Mouse (Mus musculus) lung, embryonic 14.5 days (tissue): ENCODE results near the gene Ppp1r15b. TPM values are rescaled to one million over a fixed set of nuclear protein-coding genes. Genes with fewer than 3 reads are reported as not detected.

Experiments
- ATAC-seq: fragments of 200-750 bp; cut with Nextera tagmentation; 2 replicates; pipeline ENCODE4 v1.8.0; 2017; ENCODE audit warnings: mild to moderate bottlenecking, moderate TSS enrichment, moderate library complexity; ENCODE audit not compliant: insufficient read depth
- DNase-seq: peaks from one replicate; pipeline ENCODE4 v3.0.0-alpha.2; 2015
- H3K27ac ChIP-seq: fragments of 300-500 bp; sonication (generic); 2 replicates; pipeline ENCODE4 v1.5.1; 2014; ENCODE audit warnings: low read depth, mild to moderate bottlenecking, moderate library complexity
- H3K27me3 ChIP-seq: fragments of 300-500 bp; sonication (generic); 2 replicates; pipeline ENCODE4 v1.6.1; 2014; ENCODE audit warnings: low read length, control low read depth; ENCODE audit not compliant: insufficient read depth
- H3K36me3 ChIP-seq: fragments of 300-500 bp; sonication (generic); 2 replicates; pipeline ENCODE4 v1.6.1; 2014; ENCODE audit warnings: control low read depth; ENCODE audit not compliant: insufficient read depth
- H3K4me1 ChIP-seq: fragments of 300-500 bp; sonication (generic); 2 replicates; pipeline ENCODE4 v1.6.1; 2014; ENCODE audit warnings: antibody characterized with exemption, control low read depth; ENCODE audit not compliant: insufficient read depth
- H3K4me2 ChIP-seq: fragments of 300-500 bp; sonication (generic); 2 replicates; pipeline ENCODE4 v1.6.1; 2014; ENCODE audit warnings: mild to moderate bottlenecking
- H3K4me3 ChIP-seq: fragments of 300-500 bp; sonication (generic); 2 replicates; pipeline ENCODE4 v1.5.1; 2014; ENCODE audit warnings: low read depth, low read length
- H3K9ac ChIP-seq: fragments of 300-500 bp; sonication (generic); 2 replicates; pipeline ENCODE4 v1.6.1; 2014
- H3K9me3 ChIP-seq: fragments of 300-500 bp; sonication (generic); 2 replicates; pipeline ENCODE4 v1.6.1; 2016; ENCODE audit warnings: low read depth, low read length, control low read depth
- CTCF ChIP-seq: IDR thresholded peaks from 2 replicates; pipeline ENCODE4 v1.5.1; 2016; ENCODE audit warnings: antibody characterized with exemption, low read depth
- WGBS: fragments of 180-500 bp; shearing (Covaris S2); extraction: QIAGEN DNeasy Blood & Tissue Kit; methylation state at CpG from one replicate; pipeline ENCODE4 v1.1.7; 2014; 5-methylcytosine and 5-hydroxymethylcytosine counted together
- polyA plus RNA-seq: library from polyadenylated mRNA; unstranded; fragments of >200 nt; fragmentation: Nextera tagmentation; extraction: Ambion mirVana; gene quantifications from 2 replicates; pipeline ENCODE4 v1.2.1, GENCODE M21; 2014

Ppp1r15b gene
- polyA plus RNA-seq, 1 experiment from 2014 or later, result 54.3 TPM

- no peak overlapping the region for H3K9ac ChIP-seq
- no peaks in the 10 kb centered on the region for H3K9me3 ChIP-seq
- H3K4me3 ChIP-seq, result no peak overlapping the region
- H3K4me2 ChIP-seq, result no peak overlapping the region
- no peaks in the 10 kb centered on the region for H3K27me3 ChIP-seq
- H3K36me3 ChIP-seq, result no peaks in the 10 kb centered on the region
- TF ChIP-seq CTCF, result no peak
- ATAC-seq (no peak), DNase-seq (no peak)
- H3K27ac ChIP-seq, result no peak overlapping the region
- 46% methylated on average over 6 of the region's 6 CpGs for WGBS
- H3K4me1 ChIP-seq, result no peaks in the 10 kb centered on the region
Observed at GRCm38 (mm10) chr1:133121246-133121645, 9.7 kb upstream of the Ppp1r15b start.

GRCm38 (mm10) chr1:133124137-133124536 is 6.8 kb upstream of the Ppp1r15b start:
- H3K4me3 ChIP-seq, result no peak overlapping the region
- H3K27me3 ChIP-seq, result no peaks in the 10 kb centered on the region
- H3K9ac ChIP-seq, result no peak overlapping the region
- no peak for TF ChIP-seq CTCF
- ATAC-seq (no peak), DNase-seq (no peak)
- H3K4me1 ChIP-seq, result no peaks in the 10 kb centered on the region
- H3K36me3 ChIP-seq, result no peaks in the 10 kb centered on the region
- H3K4me2 ChIP-seq, result no peak overlapping the region
- H3K27ac ChIP-seq, result no peak overlapping the region
- H3K9me3 ChIP-seq, result no peaks in the 10 kb centered on the region
- 62% methylated on average over 6 of the region's 6 CpGs for WGBS

- H3K9me3 ChIP-seq, result no peaks in the 10 kb centered on the region
- ATAC-seq, result no peak
- no peak overlapping the region for H3K4me2 ChIP-seq
- no peak for DNase-seq
- no peak overlapping the region for H3K27ac ChIP-seq
- WGBS, result 81% methylated on average over 9 of the region's 9 CpGs
- H3K4me3 ChIP-seq, result no peak overlapping the region
- H3K27me3 ChIP-seq, result no peaks in the 10 kb centered on the region
- H3K9ac ChIP-seq, result no peak overlapping the region
- TF ChIP-seq CTCF, result peak; percentile 33; the same call in 1 of the 2 replicates
- no peaks in the 10 kb centered on the region for H3K36me3 ChIP-seq
- H3K4me1 ChIP-seq, result no peaks in the 10 kb centered on the region
Observed at GRCm38 (mm10) chr1:133125640-133126364, 5.1 kb upstream of the Ppp1r15b start.

- Histone ChIP-seq H3K4me1 (no peaks in the 10 kb centered on the region), H3K4me2 (no peak overlapping the region), H3K27me3 (no peaks in the 10 kb centered on the region), H3K9ac (no peak overlapping the region), H3K9me3 (no peaks in the 10 kb centered on the region), H3K4me3 (no peak overlapping the region), H3K27ac (no peak overlapping the region), H3K36me3 (no peaks in the 10 kb centered on the region)
- no peak for DNase-seq
- TF ChIP-seq CTCF, result no peak
- WGBS, result 69% methylated on average over 4 of the region's 4 CpGs
- no peak for ATAC-seq
Observed at GRCm38 (mm10) chr1:133126365-133126740, 4.6 kb upstream of the Ppp1r15b start.

- no peaks in the 10 kb centered on the region for H3K27me3 ChIP-seq
- DNase-seq, result no peak
- no peaks in the 10 kb centered on the region for H3K9me3 ChIP-seq
- 45% methylated on average over 9 of the region's 9 CpGs for WGBS
- no peak overlapping the region for H3K9ac ChIP-seq
- H3K4me1 ChIP-seq, result no peaks in the 10 kb centered on the region
- TF ChIP-seq CTCF, result no peak
- H3K36me3 ChIP-seq, result no peaks in the 10 kb centered on the region
- ATAC-seq, result no peak
- H3K4me3 ChIP-seq, result no peak overlapping the region
- no peak overlapping the region for H3K27ac ChIP-seq
- H3K4me2 ChIP-seq, result no peak overlapping the region
Observed at GRCm38 (mm10) chr1:133127328-133127727, 3.6 kb upstream of the Ppp1r15b start.

GRCm38 (mm10) chr1:133129471-133130221 is 1.3 kb upstream of the Ppp1r15b start:
- Histone ChIP-seq H3K36me3 (peaks cover 12% of the 10 kb centered on the region; the same call in 1 of the 2 replicates), H3K4me1 (no peaks in the 10 kb centered on the region), H3K4me2 (peak overlapping the region; percentile 98), H3K27ac (no peak overlapping the region), H3K27me3 (no peaks in the 10 kb centered on the region), H3K9ac (no peak overlapping the region), H3K4me3 (no peak overlapping the region), H3K9me3 (no peaks in the 10 kb centered on the region)
- TF ChIP-seq CTCF, result no peak
- no peak for ATAC-seq
- no peak for DNase-seq
- WGBS, result 41% methylated on average over 16 of the region's 16 CpGs

GRCm38 (mm10) chr1:133131561-133131905 is 590 bp downstream of the Ppp1r15b start:
- Histone ChIP-seq H3K4me3 (peak overlapping the region; percentile 99), H3K36me3 (peaks cover 22% of the 10 kb centered on the region), H3K27me3 (no peaks in the 10 kb centered on the region), H3K4me1 (no peaks in the 10 kb centered on the region; the same call in 1 of the 2 replicates), H3K4me2 (peak overlapping the region; percentile 98), H3K27ac (peak overlapping the region; percentile 98), H3K9ac (peak overlapping the region; percentile 98), H3K9me3 (no peaks in the 10 kb centered on the region)
- no peak for ATAC-seq
- TF ChIP-seq CTCF, result no peak
- under 1% methylated on average over 32 of the region's 35 CpGs for WGBS
- no peak for DNase-seq
